Mouse (Mus musculus) stomach, postnatal 0 days (tissue): ENCODE results near the gene Il3.

Source experiments
- CTCF ChIP-seq: IDR thresholded peaks from 2 replicates; pipeline ENCODE4 v1.5.1; 2016; ENCODE audit warnings: antibody characterized with exemption, low read depth, mild to moderate bottlenecking, moderate library complexity
- EP300 ChIP-seq: optimal IDR thresholded peaks from 2 replicates; pipeline ENCODE3; 2016; ENCODE audit warnings: antibody characterized with exemption

GRCm38 (mm10) chr11:54216091-54216490 lies 51.0 kb downstream of the Il3 start:
- no peak for TF ChIP-seq CTCF
- TF ChIP-seq EP300, result no peak
